Mouse (Mus musculus) kidney, embryonic 15.5 days (tissue): ENCODE data around the gene Rab34. TPM values are rescaled to one million over a fixed set of nuclear protein-coding genes. Genes with fewer than 3 reads are reported as not detected.

Source experiments
- ATAC-seq: fragments of 200-750 bp; cut with Nextera tagmentation; replicated peaks from 2 replicates; pipeline ENCODE4 v1.8.0; 2017; ENCODE audit warnings: moderate TSS enrichment; ENCODE audit not compliant: low FRiP score
- H3K27ac ChIP-seq: fragments of 300-500 bp; sonication (generic); 2 replicates; pipeline ENCODE4 v1.5.1; 2015; ENCODE audit warnings: mild to moderate bottlenecking, inconsistent platforms
- H3K27me3 ChIP-seq: fragments of 300-500 bp; sonication (generic); 2 replicates; pipeline ENCODE4 v1.6.1; 2015; ENCODE audit warnings: inconsistent platforms
- H3K36me3 ChIP-seq: fragments of 300-500 bp; sonication (generic); 2 replicates; pipeline ENCODE4 v1.6.1; 2015; ENCODE audit warnings: inconsistent platforms
- H3K4me1 ChIP-seq: fragments of 300-500 bp; sonication (generic); 2 replicates; pipeline ENCODE4 v1.6.1; 2015; ENCODE audit warnings: inconsistent platforms
- H3K4me2 ChIP-seq: fragments of 300-500 bp; sonication (generic); 2 replicates; pipeline ENCODE4 v1.6.1; 2015; ENCODE audit warnings: moderate library complexity, mild to moderate bottlenecking, inconsistent platforms
- H3K4me3 ChIP-seq: fragments of 300-500 bp; sonication (generic); replicated peaks from 2 replicates; pipeline ENCODE4 v1.5.1; 2015; ENCODE audit warnings: mild to moderate bottlenecking, inconsistent platforms
- H3K9ac ChIP-seq: fragments of 300-500 bp; sonication (generic); 2 replicates; pipeline ENCODE4 v1.6.1; 2015; ENCODE audit warnings: mild to moderate bottlenecking, inconsistent platforms
- H3K9me3 ChIP-seq: fragments of 300-500 bp; sonication (generic); replicated peaks from 2 replicates; pipeline ENCODE4 v1.6.1; 2016; ENCODE audit warnings: inconsistent platforms
- WGBS: fragments of 180-500 bp; shearing (Covaris S2); methylation state at CpG from one replicate; pipeline ENCODE4 v1.1.7; 2015; ENCODE audit warnings: mixed read lengths; 5-methylcytosine and 5-hydroxymethylcytosine counted together
- polyA plus RNA-seq: library from polyadenylated mRNA; unstranded; fragments of >200 nt; fragmentation: Nextera tagmentation; extraction: Ambion mirVana; gene quantifications from 2 replicates; pipeline ENCODE4 v1.2.1, GENCODE M21; 2015

Gene Rab34
- polyA plus RNA-seq, 1 experiment from 2014 or later = 132 TPM

GRCm38 (mm10) chr11:78176905-78177331 lies 11.3 kb upstream of the Rab34 start:
- no peaks in the 10 kb centered on the region for H3K9me3 ChIP-seq
- peaks cover 68% of the 10 kb centered on the region for H3K4me1 ChIP-seq
- H3K4me2 ChIP-seq = peak overlapping the region; percentile 94
- H3K36me3 ChIP-seq = peaks cover 33% of the 10 kb centered on the region
- no peaks in the 10 kb centered on the region for H3K27me3 ChIP-seq
- no peak for ATAC-seq
- peak overlapping the region; percentile 66 for H3K4me3 ChIP-seq
- WGBS = under 1% methylated on average over 23 of the region's 23 CpGs
- peak overlapping the region; percentile 81 for H3K9ac ChIP-seq
- H3K27ac ChIP-seq = peak overlapping the region; percentile 99

GRCm38 (mm10) chr11:78177437-78177836 lies 10.8 kb upstream of the Rab34 start:
- Histone ChIP-seq H3K9me3 (no peaks in the 10 kb centered on the region), H3K4me2 (peak overlapping the region; percentile 94), H3K36me3 (peaks cover 33% of the 10 kb centered on the region), H3K4me1 (peaks cover 73% of the 10 kb centered on the region), H3K4me3 (peak overlapping the region; percentile 66), H3K9ac (peak overlapping the region; percentile 81; the same call in 1 of the 2 replicates), H3K27me3 (no peaks in the 10 kb centered on the region), H3K27ac (peak overlapping the region; percentile 99)
- peak; percentile 49 for ATAC-seq
- WGBS = under 1% methylated on average over 10 of the region's 10 CpGs

- under 1% methylated on average over 74 of the region's 84 CpGs for WGBS
- Histone ChIP-seq H3K27ac (peak overlapping the region; percentile 99), H3K4me2 (peak overlapping the region; percentile 94), H3K9ac (peak overlapping the region; percentile 81), H3K27me3 (no peaks in the 10 kb centered on the region), H3K4me1 (peaks cover 67% of the 10 kb centered on the region), H3K4me3 (peak overlapping the region; percentile 66), H3K9me3 (no peaks in the 10 kb centered on the region), H3K36me3 (peaks cover 32% of the 10 kb centered on the region)
- peak; percentile 86 for ATAC-seq
Measured at GRCm38 (mm10) chr11:78177903-78178858, 10.0 kb upstream of the Rab34 start.

DNA sequence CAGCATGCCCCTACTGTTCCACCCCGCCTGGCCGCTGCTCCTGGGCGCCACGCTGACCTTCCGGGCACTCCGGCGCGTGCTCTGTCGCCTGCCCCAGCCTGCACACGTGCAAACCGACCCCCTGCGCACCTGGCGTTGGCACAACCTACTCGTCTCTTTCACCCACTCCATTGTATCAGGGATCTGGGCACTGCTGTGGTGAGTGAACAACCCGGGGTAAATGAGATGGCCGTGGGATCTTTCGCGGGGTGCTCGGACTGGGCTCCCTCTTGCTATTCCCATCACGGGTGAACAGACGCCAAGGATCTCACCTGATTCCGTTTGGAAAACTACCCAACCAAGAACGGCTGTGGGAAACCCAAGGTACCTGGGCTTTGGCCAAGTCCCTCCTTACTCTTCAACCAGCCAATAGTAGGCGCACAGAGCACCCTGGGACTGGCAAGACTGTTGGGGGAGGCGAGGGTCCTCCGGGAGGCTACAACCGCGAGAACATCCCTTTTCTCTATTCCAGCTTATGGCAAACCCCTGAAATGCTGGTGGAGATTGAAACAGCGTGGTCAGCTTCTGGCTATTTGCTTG lies 9.3 kb upstream of the Rab34 start:
- H3K4me1 ChIP-seq = peaks cover 68% of the 10 kb centered on the region
- WGBS = 1% methylated on average over 29 of the region's 29 CpGs
- peak overlapping the region; percentile 94 for H3K4me2 ChIP-seq
- H3K27me3 ChIP-seq = no peaks in the 10 kb centered on the region
- H3K36me3 ChIP-seq = peaks cover 32% of the 10 kb centered on the region
- peak overlapping the region; percentile 99 for H3K27ac ChIP-seq
- no peaks in the 10 kb centered on the region for H3K9me3 ChIP-seq
- peak overlapping the region; percentile 81 for H3K9ac ChIP-seq
- H3K4me3 ChIP-seq = peak overlapping the region; percentile 66
- ATAC-seq = peak; percentile 7

DNA sequence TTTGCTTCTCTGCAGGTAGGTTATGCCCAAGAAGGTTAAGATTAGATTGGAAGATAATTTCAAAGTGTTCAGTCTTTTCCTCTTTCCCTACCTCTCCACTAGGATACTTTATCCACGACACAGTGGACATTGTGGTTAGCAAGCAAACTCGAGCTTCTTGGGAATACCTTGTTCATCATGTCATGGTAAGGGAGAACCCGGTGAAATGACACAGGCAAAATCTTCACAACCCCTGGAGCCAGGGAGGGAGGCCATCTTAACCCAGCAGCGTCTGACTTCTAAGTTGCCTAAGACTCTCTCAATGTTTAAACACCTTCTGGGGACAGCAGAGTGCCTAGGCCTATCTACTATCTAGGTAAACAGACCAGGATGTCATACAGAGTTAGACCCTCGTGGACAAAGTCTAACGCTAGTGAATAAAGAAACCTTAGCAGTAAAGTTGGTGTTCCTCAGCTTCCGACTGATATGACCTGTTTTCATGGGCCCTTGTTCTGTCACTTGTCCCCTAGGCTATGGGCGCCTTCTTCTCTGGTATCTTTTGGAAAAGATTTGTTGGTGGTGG lies 8.7 kb upstream of the Rab34 start:
- H3K27ac ChIP-seq = peak overlapping the region; percentile 99
- 24% methylated on average over 8 of the region's 8 CpGs for WGBS
- H3K4me3 ChIP-seq = peak overlapping the region; percentile 66
- H3K36me3 ChIP-seq = peaks cover 32% of the 10 kb centered on the region
- H3K9ac ChIP-seq = peak overlapping the region; percentile 81; the same call in 1 of the 2 replicates
- H3K4me1 ChIP-seq = peaks cover 66% of the 10 kb centered on the region
- no peak for ATAC-seq
- H3K27me3 ChIP-seq = no peaks in the 10 kb centered on the region
- H3K9me3 ChIP-seq = no peaks in the 10 kb centered on the region
- peak overlapping the region; percentile 94 for H3K4me2 ChIP-seq

- peaks cover 65% of the 10 kb centered on the region for H3K4me1 ChIP-seq
- H3K9me3 ChIP-seq = no peaks in the 10 kb centered on the region
- peak overlapping the region; percentile 94 for H3K4me2 ChIP-seq
- H3K27me3 ChIP-seq = no peaks in the 10 kb centered on the region
- no peak for ATAC-seq
- WGBS = 70% methylated on average over 6 of the region's 6 CpGs
- H3K9ac ChIP-seq = peak overlapping the region; percentile 12; the same call in 1 of the 2 replicates
- H3K36me3 ChIP-seq = peaks cover 32% of the 10 kb centered on the region
- peak overlapping the region; percentile 99 for H3K27ac ChIP-seq
- H3K4me3 ChIP-seq = peak overlapping the region; percentile 66
Measured at GRCm38 (mm10) chr11:78180081-78180761, 8.0 kb upstream of the Rab34 start.

DNA sequence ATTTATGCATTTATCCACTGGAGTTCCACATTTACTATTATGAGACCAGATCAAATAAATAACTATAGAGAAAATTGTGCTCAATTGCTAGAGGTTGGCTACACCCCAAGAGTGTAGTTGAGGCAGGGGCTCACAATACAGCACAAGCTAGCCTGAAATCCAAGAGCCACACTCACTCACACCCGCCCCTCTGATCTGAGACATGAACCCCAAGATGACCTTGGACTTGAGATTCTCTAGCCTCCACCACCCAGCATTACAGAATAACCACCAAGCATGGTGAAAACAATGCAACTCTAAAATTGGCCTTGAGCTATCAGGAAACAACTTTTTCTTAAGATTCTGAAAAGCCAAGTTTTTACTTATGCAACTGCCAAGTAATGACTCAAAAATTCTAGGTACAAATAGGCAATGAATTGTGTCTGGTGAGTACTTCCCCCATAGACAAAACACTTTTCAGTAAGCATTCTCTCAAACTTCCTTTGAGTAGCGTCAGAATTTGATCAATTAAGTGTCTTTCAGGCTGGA lies 6.3 kb upstream of the Rab34 start:
- H3K4me2 ChIP-seq = peak overlapping the region; percentile 94
- ATAC-seq = no peak
- 39% methylated on average over 2 of the region's 2 CpGs for WGBS
- no peak overlapping the region for H3K27ac ChIP-seq
- peak overlapping the region; percentile 97 for H3K9ac ChIP-seq
- peaks cover 58% of the 10 kb centered on the region for H3K4me1 ChIP-seq
- H3K36me3 ChIP-seq = peaks cover 32% of the 10 kb centered on the region
- peak overlapping the region; percentile 95 for H3K4me3 ChIP-seq
- no peaks in the 10 kb centered on the region for H3K27me3 ChIP-seq
- H3K9me3 ChIP-seq = no peaks in the 10 kb centered on the region

GRCm38 (mm10) chr11:78182450-78182849 lies 5.8 kb upstream of the Rab34 start:
- H3K9ac ChIP-seq = peak overlapping the region; percentile 97
- no peaks in the 10 kb centered on the region for H3K27me3 ChIP-seq
- ATAC-seq = no peak
- H3K36me3 ChIP-seq = peaks cover 32% of the 10 kb centered on the region
- 6% methylated on average over 7 of the region's 7 CpGs for WGBS
- no peaks in the 10 kb centered on the region for H3K9me3 ChIP-seq
- H3K4me3 ChIP-seq = peak overlapping the region; percentile 95
- H3K4me1 ChIP-seq = peaks cover 53% of the 10 kb centered on the region
- peak overlapping the region; percentile 96 for H3K27ac ChIP-seq
- H3K4me2 ChIP-seq = peak overlapping the region; percentile 94

- ATAC-seq = peak; percentile 83
- peaks cover 50% of the 10 kb centered on the region for H3K4me1 ChIP-seq
- under 1% methylated on average over 38 of the region's 38 CpGs for WGBS
Measured at GRCm38 (mm10) chr11:78182961-78183844, 5.0 kb upstream of the Rab34 start, which contains the start of gene Rpl23a. Gene Rpl23a, minus strand, starts transcription at chr11:78183584.

GRCm38 (mm10) chr11:78183884-78184514 lies 4.2 kb upstream of the Rab34 start:
- 49% methylated on average over 10 of the region's 10 CpGs for WGBS
- Histone ChIP-seq H3K4me2 (peak overlapping the region; percentile 94), H3K27ac (peak overlapping the region; percentile 96), H3K4me1 (peaks cover 44% of the 10 kb centered on the region), H3K36me3 (peaks cover 32% of the 10 kb centered on the region), H3K4me3 (peak overlapping the region; percentile 95), H3K27me3 (no peaks in the 10 kb centered on the region), H3K9ac (0 out of 2 replicates have a peak overlapping the region, but pooled peaks have one; percentile 97), H3K9me3 (no peaks in the 10 kb centered on the region)
- ATAC-seq = no peak

More at GRCm38 (mm10) chr11:78182961-78183844, 5.0 kb upstream of the Rab34 start, which contains the start of gene Rpl23a:
- Histone ChIP-seq H3K36me3 (peaks cover 32% of the 10 kb centered on the region), H3K9me3 (no peaks in the 10 kb centered on the region), H3K4me2 (peak within 1 kb of the TSS; percentile 94), H3K9ac (peak within 1 kb of the TSS; percentile 97), H3K27ac (peak within 1 kb of the TSS; percentile 96), H3K4me3 (peak within 1 kb of the TSS; percentile 95), H3K27me3 (no peaks in the 10 kb centered on the region)
